Comparison of ENCODE assay signal across 24 mouse cellular contexts in genomic region chr5:27702482-27702881, GRCm38 (mm10).
"Had no signal": no experiment of that assay in that cellular context is flagged by ENCODE, and none has a peak within 500 bp of the region (broad histone marks: within the 10 kb centered on the region; RNA-seq: fewer than 3 reads in every experiment).

No protein-coding gene starts in this region.

- H3K27ac ChIP-seq: limb, embryonic 12.5 days; limb, embryonic 15.5 days; liver, embryonic 12.5 days; liver, embryonic 15.5 days; lung, embryonic 15.5 days; midbrain, embryonic 12.5 days; neural tube, embryonic 12.5 days; stomach, postnatal 0 days had no signal

- H3K9me3 ChIP-seq: limb, embryonic 12.5 days; limb, embryonic 15.5 days; liver, embryonic 12.5 days; liver, embryonic 15.5 days; lung, embryonic 15.5 days; midbrain, embryonic 12.5 days; neural tube, embryonic 12.5 days had no signal

- H3K36me3 ChIP-seq: limb, embryonic 12.5 days; limb, embryonic 15.5 days; liver, embryonic 12.5 days; liver, embryonic 15.5 days; lung, embryonic 15.5 days; midbrain, embryonic 12.5 days; neural tube, embryonic 12.5 days had no signal

- H3K27me3 ChIP-seq: limb, embryonic 12.5 days; limb, embryonic 15.5 days; liver, embryonic 15.5 days; lung, embryonic 15.5 days; midbrain, embryonic 12.5 days; neural tube, embryonic 12.5 days had no signal

- ATAC-seq: intestine, embryonic 16.5 days; liver, embryonic 12.5 days had no signal

- DNase-seq: kidney, adult 18-20 months; kidney, adult 9 months; kidney, postnatal 14 days; kidney, postnatal 4 days; left cerebral cortex, postnatal 4 days; lung, adult 18-20 months; lung, postnatal 10 days; lung, postnatal 36 days; right cerebral cortex, adult 18-20 months; right cerebral cortex, postnatal 14 days; right cerebral cortex, postnatal 4 days; thymus, adult 2 months; thymus, postnatal 14 days; thymus, postnatal 4 days had no signal

- H3K4me1 ChIP-seq: limb, embryonic 12.5 days; limb, embryonic 15.5 days; lung, embryonic 15.5 days; megakaryocyte, embryonic 14.5 days; neural tube, embryonic 12.5 days had no signal

- H3K4me2 ChIP-seq: limb, embryonic 12.5 days; limb, embryonic 15.5 days; liver, embryonic 12.5 days; liver, embryonic 15.5 days; lung, embryonic 15.5 days; midbrain, embryonic 12.5 days; neural tube, embryonic 12.5 days had no signal

- H3K9ac ChIP-seq: limb, embryonic 12.5 days; limb, embryonic 15.5 days; liver, embryonic 12.5 days; liver, embryonic 15.5 days; lung, embryonic 15.5 days; midbrain, embryonic 12.5 days; neural tube, embryonic 12.5 days had no signal

- H3K4me3 ChIP-seq: limb, embryonic 12.5 days; limb, embryonic 15.5 days; liver, embryonic 12.5 days; liver, embryonic 15.5 days; lung, embryonic 15.5 days; megakaryocyte, embryonic 14.5 days; midbrain, embryonic 12.5 days; neural tube, embryonic 12.5 days had no signal
